Mouse (Mus musculus) liver, adult 2 months (tissue): ENCODE results near the gene Get4. TPM values are rescaled to one million over a fixed set of nuclear protein-coding genes. Genes with fewer than 3 reads are reported as not detected.

Experiments
- DNase-seq: peaks from one replicate; pipeline ENCODE4 v3.0.0-alpha.2; 2011; ENCODE audit warnings: low read depth, low spot score; ENCODE audit errors: extremely low read depth
- H3K27ac ChIP-seq: fragments of 200-500 bp; replicated peaks from 2 replicates; pipeline ENCODE4 v1.5.1; 2012; ENCODE audit warnings: low read depth, mild to moderate bottlenecking, control low read depth, inconsistent platforms, low read length; ENCODE audit not compliant: insufficient read depth
- H3K27me3 ChIP-seq: fragments of 200-500 bp; 2 replicates; pipeline ENCODE4 v1.6.1; 2012; ENCODE audit warnings: mild to moderate bottlenecking, moderate library complexity, low read length, inconsistent platforms; ENCODE audit not compliant: control insufficient read depth, insufficient read depth
- H3K36me3 ChIP-seq: fragments of 200-500 bp; 2 replicates; pipeline ENCODE4 v1.6.1; 2012; ENCODE audit warnings: low read length, inconsistent platforms; ENCODE audit not compliant: control insufficient read depth, insufficient read depth
- H3K4me1 ChIP-seq: fragments of 200-500 bp; 2 replicates; pipeline ENCODE4 v1.6.1; 2011; ENCODE audit warnings: low read length; ENCODE audit not compliant: control insufficient read depth, insufficient read depth
- H3K4me3 ChIP-seq: fragments of 200-500 bp; 2 replicates; pipeline ENCODE4 v1.5.1; 2011; ENCODE audit warnings: low read depth, mild to moderate bottlenecking, control low read depth, low read length, moderate library complexity; ENCODE audit not compliant: insufficient read depth
- H3K79me2 ChIP-seq: fragments of 200-500 bp; 2 replicates; pipeline ENCODE4 v1.6.1; 2012; ENCODE audit warnings: inconsistent platforms, mild to moderate bottlenecking, low read length, moderate library complexity; ENCODE audit not compliant: control insufficient read depth, insufficient read depth
- H3K9ac ChIP-seq: fragments of 200-500 bp; 2 replicates; pipeline ENCODE4 v1.6.1; 2012; ENCODE audit warnings: low read depth, mild to moderate bottlenecking, control low read depth, inconsistent platforms, low read length
- CTCF ChIP-seq: fragments of 200-500 bp; IDR thresholded peaks from 2 replicates; pipeline ENCODE4 v1.5.1; 2011; ENCODE audit warnings: low read depth, low read length, control low read depth
- POLR2A ChIP-seq: fragments of 200-500 bp; IDR thresholded peaks from 2 replicates; pipeline ENCODE4 v1.6.1; 2011; ENCODE audit warnings: low read length, control low read depth; ENCODE audit not compliant: insufficient read depth; ENCODE audit errors: extremely low read depth
- WGBS: fragments of 180-500 bp; shearing (Covaris S2); methylation state at CpG from one replicate; pipeline ENCODE4 v1.1.7; 2018; 5-methylcytosine and 5-hydroxymethylcytosine counted together
- polyA plus RNA-seq: library from polyadenylated mRNA; depleted of rRNA; stranded (reverse); fragments of >200 nt; gene quantifications from 2 replicates; pipeline ENCODE4 v1.2.3, GENCODE M21; 2012
- total RNA-seq: library from RNA; depleted of rRNA; stranded (reverse); fragments of >200 nt; gene quantifications from 2 replicates; pipeline ENCODE4 v1.2.3, GENCODE M21; 2014

The Get4 gene
- total and polyA plus RNA-seq, 2 experiments = 20.9 to 62.3 TPM

GRCm38 (mm10) chr5:139291811-139292560, 39.9 kb downstream of the Get4 start:
- H3K4me1 ChIP-seq = no peaks in the 10 kb centered on the region
- DNase-seq = no peak
- H3K36me3 ChIP-seq = no peaks in the 10 kb centered on the region
- WGBS = 81% methylated on average over 6 of the region's 6 CpGs
- H3K27ac ChIP-seq = no peak overlapping the region
- no peak overlapping the region for H3K4me3 ChIP-seq
- no peaks in the 10 kb centered on the region for H3K79me2 ChIP-seq
- H3K9ac ChIP-seq = no peak overlapping the region
- no peaks in the 10 kb centered on the region for H3K27me3 ChIP-seq
- TF ChIP-seq CTCF (no peak), POLR2A (no peak)

GRCm38 (mm10) chr5:139294089-139294488, 42.0 kb downstream of the Get4 start:
- H3K4me1 ChIP-seq = no peaks in the 10 kb centered on the region
- no peaks in the 10 kb centered on the region for H3K36me3 ChIP-seq
- 76% methylated on average over 2 of the region's 2 CpGs for WGBS
- TF ChIP-seq CTCF (no peak), POLR2A (no peak)
- H3K4me3 ChIP-seq = no peak overlapping the region
- H3K27ac ChIP-seq = no peak overlapping the region
- DNase-seq = no peak
- no peak overlapping the region for H3K9ac ChIP-seq
- no peaks in the 10 kb centered on the region for H3K79me2 ChIP-seq
- H3K27me3 ChIP-seq = no peaks in the 10 kb centered on the region

- no peaks in the 10 kb centered on the region for H3K36me3 ChIP-seq
- DNase-seq = no peak
- no peaks in the 10 kb centered on the region for H3K79me2 ChIP-seq
- H3K9ac ChIP-seq = no peak overlapping the region
- TF ChIP-seq POLR2A (no peak), CTCF (no peak)
- no peaks in the 10 kb centered on the region for H3K27me3 ChIP-seq
- 92% methylated on average over 10 of the region's 10 CpGs for WGBS
- no peak overlapping the region for H3K27ac ChIP-seq
- H3K4me3 ChIP-seq = no peak overlapping the region
- peaks cover 2% of the 10 kb centered on the region; the same call in 1 of the 2 replicates for H3K4me1 ChIP-seq
Measured at GRCm38 (mm10) chr5:139297092-139297491, 45.0 kb downstream of the Get4 start.

GRCm38 (mm10) chr5:139297745-139298144, 45.6 kb downstream of the Get4 start:
- Histone ChIP-seq H3K79me2 (no peaks in the 10 kb centered on the region), H3K27me3 (no peaks in the 10 kb centered on the region), H3K4me1 (peaks cover 2% of the 10 kb centered on the region; the same call in 1 of the 2 replicates), H3K27ac (no peak overlapping the region), H3K9ac (no peak overlapping the region), H3K36me3 (no peaks in the 10 kb centered on the region), H3K4me3 (no peak overlapping the region)
- DNase-seq = no peak
- 86% methylated on average over 5 of the region's 5 CpGs for WGBS
- no peak for TF ChIP-seq POLR2A
- TF ChIP-seq CTCF = no peak

GRCm38 (mm10) chr5:139302101-139302500, 50.0 kb downstream of the Get4 start:
- H3K36me3 ChIP-seq = no peaks in the 10 kb centered on the region
- no peaks in the 10 kb centered on the region for H3K27me3 ChIP-seq
- DNase-seq = no peak
- WGBS = 69% methylated on average over 6 of the region's 6 CpGs
- H3K79me2 ChIP-seq = no peaks in the 10 kb centered on the region
- TF ChIP-seq POLR2A = no peak
- no peak for TF ChIP-seq CTCF
- H3K27ac ChIP-seq = no peak overlapping the region
- H3K9ac ChIP-seq = no peak overlapping the region
- peaks cover 2% of the 10 kb centered on the region; the same call in 1 of the 2 replicates for H3K4me1 ChIP-seq
- no peak overlapping the region for H3K4me3 ChIP-seq

- peaks cover 2% of the 10 kb centered on the region; the same call in 1 of the 2 replicates for H3K4me1 ChIP-seq
- TF ChIP-seq POLR2A = no peak
- no peak for TF ChIP-seq CTCF
- 77% methylated on average over 9 of the region's 9 CpGs for WGBS
- H3K9ac ChIP-seq = no peak overlapping the region
- H3K36me3 ChIP-seq = no peaks in the 10 kb centered on the region
- H3K27me3 ChIP-seq = no peaks in the 10 kb centered on the region
- H3K79me2 ChIP-seq = no peaks in the 10 kb centered on the region
- H3K4me3 ChIP-seq = no peak overlapping the region
- DNase-seq = no peak
- no peak overlapping the region for H3K27ac ChIP-seq
Measured at GRCm38 (mm10) chr5:139303646-139304061, 51.5 kb downstream of the Get4 start.
